Mouse (Mus musculus) ES-E14 (cell line): Measurements from ENCODE around the gene Prkag2.

Source experiments
- CHD2 ChIP-seq: IDR thresholded peaks from 2 replicates; pipeline ENCODE4 v1.6.1; 2014; ENCODE audit warnings: mild to moderate bottlenecking, low read depth, low read length, inconsistent platforms
- HCFC1 ChIP-seq: IDR thresholded peaks from 2 replicates; pipeline ENCODE4 v1.6.1; 2012; ENCODE audit warnings: low read length, inconsistent platforms, borderline replicate concordance; ENCODE audit not compliant: insufficient read depth
- MAFK ChIP-seq: IDR thresholded peaks from 2 replicates; pipeline ENCODE4 v1.6.1; 2014; ENCODE audit warnings: mild to moderate bottlenecking, low read depth, low read length, inconsistent platforms; ENCODE audit not compliant: insufficient read depth
- ZC3H11A ChIP-seq: IDR thresholded peaks from 2 replicates; pipeline ENCODE4 v1.6.1; 2012; ENCODE audit warnings: low read depth, mild to moderate bottlenecking, inconsistent platforms, low read length, borderline replicate concordance
- ZNF384 ChIP-seq: IDR thresholded peaks from 2 replicates; pipeline ENCODE4 v1.6.1; 2012; ENCODE audit warnings: low read depth, low read length, inconsistent platforms

DNA sequence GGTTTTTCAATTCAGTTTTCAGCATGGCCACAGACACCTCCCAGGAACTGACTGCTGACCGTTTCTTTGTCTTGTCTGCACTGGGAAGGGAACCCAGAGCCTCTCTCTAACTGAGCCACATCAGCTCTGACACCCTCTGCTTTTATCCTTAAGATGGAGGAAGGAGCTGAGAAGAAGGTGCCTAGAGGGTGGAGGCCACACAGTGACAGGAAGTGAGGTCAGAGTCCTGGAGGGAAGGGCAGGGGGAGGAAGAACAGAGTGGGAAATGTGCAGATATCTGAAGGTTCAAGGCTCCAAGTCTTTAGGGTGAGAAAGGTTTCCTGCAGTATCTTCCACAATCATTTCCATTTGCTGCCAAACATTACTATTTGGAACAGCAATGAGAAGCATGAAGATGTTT, 205.6 kb downstream of the Prkag2 start:
- TF ChIP-seq ZNF384: no peak
- TF ChIP-seq ZC3H11A: no peak
- TF ChIP-seq MAFK: no peak
- no peak for TF ChIP-seq CHD2
- TF ChIP-seq HCFC1: no peak
